ENCODE assay signal across 8 mouse cellular contexts in the genomic region with DNA sequence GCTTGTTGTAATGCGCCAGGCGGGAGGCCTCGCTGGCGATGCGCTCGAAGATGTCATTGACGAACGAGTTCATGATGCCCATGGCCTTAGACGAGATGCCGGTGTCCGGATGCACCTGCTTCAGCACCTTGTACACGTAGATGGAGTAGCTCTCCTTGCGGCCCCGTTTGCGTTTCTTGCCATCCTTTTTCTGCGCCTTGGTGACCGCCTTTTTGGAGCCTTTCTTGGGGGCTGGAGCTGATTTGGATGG. TPM values are rescaled to one million over a fixed set of nuclear protein-coding genes. Genes with fewer than 3 reads are reported as not detected.
DNase-seq lines count a peak whose midpoint lies in the region; ATAC-seq and TF ChIP-seq lines count a peak whose summit lies in the region.
"Not testable (repeated sequence)": the region's sequence is repeated elsewhere in the genome, so short reads cannot be mapped to it uniquely, and the experiment has no call there.

No protein-coding gene starts in this region.

- H3K36me3 ChIP-seq in forebrain, embryonic 11.5 days (ENCODE audit: control insufficient read depth, insufficient read depth, low read length); heart, embryonic 15.5 days; intestine, embryonic 15.5 days; limb, embryonic 14.5 days (ENCODE audit: control insufficient read depth, insufficient read depth, low read length); thymus, adult 2 months (ENCODE audit: control insufficient read depth, insufficient read depth, low read length): not testable (repeated sequence)
- H3K36me3 ChIP-seq in lung, postnatal 0 days (ENCODE audit: insufficient read depth, low read length): peaks cover 11% of the 10 kb centered on the region; the same call in 1 of the 2 replicates
- 0 out of 2 replicates have a peak, but pooled peaks cover 15% of the 10 kb centered on the region for H3K36me3 ChIP-seq in neural tube, embryonic 13.5 days

- WGBS in forebrain, embryonic 11.5 days: 1% methylated on average over 17 of the region's 17 CpGs
- WGBS in heart, embryonic 15.5 days: under 1% methylated on average over 17 of the region's 17 CpGs
- WGBS in intestine, embryonic 15.5 days: 0% methylated on average over 17 of the region's 17 CpGs
- 2% methylated on average over 12 of the region's 17 CpGs for WGBS in limb, embryonic 14.5 days
- WGBS in lung, postnatal 0 days: under 1% methylated on average over 16 of the region's 17 CpGs
- WGBS in neural tube, embryonic 13.5 days: under 1% methylated on average over 17 of the region's 17 CpGs
- WGBS in thymus, adult 2 months: 0% methylated on average over 17 of the region's 17 CpGs

- H3K9ac ChIP-seq in forebrain, embryonic 11.5 days (ENCODE audit: low read length): peak overlapping the region; percentile 90
- H3K9ac ChIP-seq in heart, embryonic 15.5 days: peak overlapping the region; percentile 77
- peak overlapping the region; percentile 65 for H3K9ac ChIP-seq in intestine, embryonic 15.5 days
- peak overlapping the region; percentile 64 for H3K9ac ChIP-seq in limb, embryonic 14.5 days (ENCODE audit: low read depth, low read length, severe bottlenecking)
- peak overlapping the region; percentile 12; the same call in 1 of the 2 replicates for H3K9ac ChIP-seq in lung, postnatal 0 days (replicated peaks; ENCODE audit: low read depth)
- peak overlapping the region; percentile 99 for H3K9ac ChIP-seq in neural tube, embryonic 13.5 days

- peak overlapping the region; percentile 41; the same call in 1 of the 2 replicates for H3K27ac ChIP-seq in bone marrow macrophage, adult 2 months (ENCODE audit: insufficient read depth, low read depth, low read length)
- peak overlapping the region; percentile 97 for H3K27ac ChIP-seq in forebrain, embryonic 11.5 days (ENCODE audit: low read depth, low read length)
- H3K27ac ChIP-seq in heart, embryonic 15.5 days: peak overlapping the region; percentile 100
- H3K27ac ChIP-seq in intestine, embryonic 15.5 days: peak overlapping the region; percentile 91
- H3K27ac ChIP-seq in limb, embryonic 14.5 days (replicated peaks; ENCODE audit: low read depth, low read length): peak overlapping the region; percentile 81
- H3K27ac ChIP-seq in lung, postnatal 0 days (ENCODE audit: low read length): peak overlapping the region; percentile 97; the same call in 1 of the 2 replicates
- peak overlapping the region; percentile 100 for H3K27ac ChIP-seq in neural tube, embryonic 13.5 days (replicated peaks)
- H3K27ac ChIP-seq in thymus, adult 2 months (ENCODE audit: control insufficient read depth, insufficient read depth, low read length): peak overlapping the region; percentile 84

- not testable (repeated sequence) for TF ChIP-seq POLR2A in bone marrow macrophage, adult 2 months (IDR thresholded peaks at IDR 0.05; ENCODE audit: borderline replicate concordance, low read depth, low read length); limb, embryonic 14.5 days (IDR thresholded peaks at IDR 0.05; ENCODE audit: borderline replicate concordance, extremely low read depth, insufficient read depth, insufficient read length); thymus, adult 2 months (IDR thresholded peaks at IDR 0.05; ENCODE audit: control insufficient read depth, extremely low read depth, insufficient read depth, low read length, poor library complexity)

- peaks cover 28% of the 10 kb centered on the region for H3K4me1 ChIP-seq in bone marrow macrophage, adult 2 months (ENCODE audit: control insufficient read depth, insufficient read depth, low read length)
- H3K4me1 ChIP-seq in forebrain, embryonic 11.5 days (replicated peaks; ENCODE audit: control insufficient read depth, insufficient read depth, low read length); lung, postnatal 0 days (ENCODE audit: insufficient read depth, low read depth, low read length): not testable (repeated sequence)
- peaks cover 43% of the 10 kb centered on the region for H3K4me1 ChIP-seq in heart, embryonic 15.5 days (replicated peaks)
- H3K4me1 ChIP-seq in intestine, embryonic 15.5 days (replicated peaks): peaks cover 24% of the 10 kb centered on the region
- H3K4me1 ChIP-seq in limb, embryonic 14.5 days (ENCODE audit: control insufficient read depth, insufficient read depth, low read length): peaks cover 21% of the 10 kb centered on the region; the same call in 1 of the 2 replicates
- H3K4me1 ChIP-seq in neural tube, embryonic 13.5 days (replicated peaks): peaks cover 65% of the 10 kb centered on the region
- peaks cover 22% of the 10 kb centered on the region for H3K4me1 ChIP-seq in thymus, adult 2 months (replicated peaks; ENCODE audit: control insufficient read depth, insufficient read depth, low read length)

- not testable (repeated sequence) for H3K9me3 ChIP-seq in forebrain, embryonic 11.5 days (ENCODE audit: control insufficient read depth, low read length); heart, embryonic 15.5 days (replicated peaks); intestine, embryonic 15.5 days; limb, embryonic 14.5 days (ENCODE audit: control insufficient read depth, low read length); lung, postnatal 0 days (ENCODE audit: low read length); neural tube, embryonic 13.5 days

- peak overlapping the region; percentile 63 for H3K4me3 ChIP-seq in bone marrow macrophage, adult 2 months (ENCODE audit: insufficient read depth, low read length)
- peak overlapping the region; percentile 82 for H3K4me3 ChIP-seq in forebrain, embryonic 11.5 days (ENCODE audit: low read depth, low read length)
- peak overlapping the region; percentile 86 for H3K4me3 ChIP-seq in heart, embryonic 15.5 days
- peak overlapping the region; percentile 82 for H3K4me3 ChIP-seq in intestine, embryonic 15.5 days (replicated peaks)
- peak overlapping the region; percentile 68 for H3K4me3 ChIP-seq in limb, embryonic 14.5 days (replicated peaks; ENCODE audit: low read length)
- H3K4me3 ChIP-seq in lung, postnatal 0 days (ENCODE audit: low read depth, low read length): peak overlapping the region; percentile 62
- H3K4me3 ChIP-seq in neural tube, embryonic 13.5 days: peak overlapping the region; percentile 74
- H3K4me3 ChIP-seq in thymus, adult 2 months (ENCODE audit: control insufficient read depth, insufficient read depth, low read length): peak overlapping the region; percentile 60

- not testable (repeated sequence) for ATAC-seq in forebrain, embryonic 11.5 days (replicated peaks; ENCODE audit: low FRiP score); intestine, embryonic 15.5 days; limb, embryonic 14.5 days (ENCODE audit: low FRiP score, low read depth); lung, postnatal 0 days
- ATAC-seq in heart, embryonic 15.5 days (replicated peaks; ENCODE audit: insufficient number of reproducible peaks, insufficient read depth, low FRiP score, low read depth): 0 out of 2 replicates have a peak, but pooled peaks have one; percentile 10
- ATAC-seq in neural tube, embryonic 13.5 days (ENCODE audit: low read depth): peak; percentile 17; the same call in 1 of the 2 replicates

- not testable (repeated sequence) for H3K27me3 ChIP-seq in forebrain, embryonic 11.5 days (ENCODE audit: control insufficient read depth, insufficient read depth, low read length); intestine, embryonic 15.5 days (replicated peaks); limb, embryonic 14.5 days (ENCODE audit: control insufficient read depth, insufficient read depth, low read length); lung, postnatal 0 days (replicated peaks; ENCODE audit: insufficient read depth, low read length); neural tube, embryonic 13.5 days; thymus, adult 2 months (ENCODE audit: control insufficient read depth, insufficient read depth, low read length)
- peaks cover 16% of the 10 kb centered on the region for H3K27me3 ChIP-seq in heart, embryonic 15.5 days

- DNase-seq in forebrain, embryonic 11.5 days (ENCODE audit: low spot score); limb, embryonic 14.5 days (ENCODE audit: low spot score); lung, postnatal 0 days (ENCODE audit: low spot score); thymus, adult 2 months: not testable (repeated sequence)

- peak overlapping the region; percentile 94 for H3K4me2 ChIP-seq in forebrain, embryonic 11.5 days (ENCODE audit: low read depth, low read length, severe bottlenecking)
- H3K4me2 ChIP-seq in heart, embryonic 15.5 days: peak overlapping the region; percentile 94
- peak overlapping the region; percentile 88 for H3K4me2 ChIP-seq in intestine, embryonic 15.5 days (replicated peaks)
- H3K4me2 ChIP-seq in limb, embryonic 14.5 days (replicated peaks; ENCODE audit: low read depth, low read length, severe bottlenecking): peak overlapping the region; percentile 86
- H3K4me2 ChIP-seq in lung, postnatal 0 days (replicated peaks; ENCODE audit: low read depth, low read length): peak overlapping the region; percentile 70
- peak overlapping the region; percentile 87 for H3K4me2 ChIP-seq in neural tube, embryonic 13.5 days

- TF ChIP-seq CTCF in bone marrow macrophage, adult 2 months (IDR thresholded peaks at IDR 0.05; ENCODE audit: low read depth, low read length); lung, postnatal 0 days (IDR thresholded peaks at IDR 0.05); thymus, adult 2 months (IDR thresholded peaks at IDR 0.05; ENCODE audit: borderline replicate concordance, control insufficient read depth, extremely low read depth, insufficient read depth, low read length, poor library complexity): not testable (repeated sequence)

- TF ChIP-seq EP300 in lung, postnatal 0 days (IDR thresholded peaks at IDR 0.05): not testable (repeated sequence)

RNA-seq across cellular contexts. Expression of gene Hist3h2a, which starts 0.4 kb away (rescaled TPM):
- polyA plus RNA-seq in bone marrow macrophage, adult 2 months (2012; ENCODE audit: insufficient read depth, insufficient read length, missing spikeins): 32.0 and 37.9 TPM in 2 replicates
- polyA plus RNA-seq in forebrain, embryonic 11.5 days (2014; fragmentation: Nextera tagmentation; extraction: Ambion mirVana): 52.9 and 54.1 TPM in 2 replicates
- polyA plus RNA-seq in heart, embryonic 15.5 days (2015; fragmentation: Nextera tagmentation; extraction: Ambion mirVana): 30.4 and 34.7 TPM in 2 replicates
- polyA plus RNA-seq in intestine, embryonic 15.5 days (2015; fragmentation: Nextera tagmentation; extraction: Ambion mirVana): 27.2 and 28.3 TPM in 2 replicates
- polyA plus RNA-seq in limb, embryonic 14.5 days (2012; rRNA removed): 28.2 and 33.2 TPM in 2 replicates
- 25.4 and 26.0 TPM in 2 replicates for polyA plus RNA-seq in limb, embryonic 14.5 days (2014; fragmentation: Nextera tagmentation; extraction: Ambion mirVana)
- 21.6 and 28.6 TPM in 2 replicates for polyA plus RNA-seq in lung, postnatal 0 days (2015; fragmentation: Nextera tagmentation; extraction: Ambion mirVana)
- polyA plus RNA-seq in neural tube, embryonic 13.5 days (2015; fragmentation: Nextera tagmentation; extraction: Ambion mirVana): 124 and 126 TPM in 2 replicates
- 45.9 and 51.0 TPM in 2 replicates for polyA plus RNA-seq in thymus, adult 2 months (2012; rRNA removed)

RNA-seq across cellular contexts. Expression of gene Trim17, which starts 0.4 kb away (rescaled TPM):
- 0.28 TPM in 1 of 2 replicates, not detected in the other for polyA plus RNA-seq in bone marrow macrophage, adult 2 months (2012; ENCODE audit: insufficient read depth, insufficient read length, missing spikeins)
- polyA plus RNA-seq in forebrain, embryonic 11.5 days (2014; fragmentation: Nextera tagmentation; extraction: Ambion mirVana): 0.21 and 0.75 TPM in 2 replicates
- 0.27 and 0.57 TPM in 2 replicates for polyA plus RNA-seq in heart, embryonic 15.5 days (2015; fragmentation: Nextera tagmentation; extraction: Ambion mirVana)
- polyA plus RNA-seq in intestine, embryonic 15.5 days (2015; fragmentation: Nextera tagmentation; extraction: Ambion mirVana): 0.16 and 0.35 TPM in 2 replicates
- 0.87 and 1.3 TPM in 2 replicates for polyA plus RNA-seq in limb, embryonic 14.5 days (2012; rRNA removed)
- 1.2 and 1.3 TPM in 2 replicates for polyA plus RNA-seq in limb, embryonic 14.5 days (2014; fragmentation: Nextera tagmentation; extraction: Ambion mirVana)
- polyA plus RNA-seq in lung, postnatal 0 days (2015; fragmentation: Nextera tagmentation; extraction: Ambion mirVana): 0.62 and 0.83 TPM in 2 replicates
- polyA plus RNA-seq in neural tube, embryonic 13.5 days (2015; fragmentation: Nextera tagmentation; extraction: Ambion mirVana): 0.90 and 1.3 TPM in 2 replicates
- polyA plus RNA-seq in thymus, adult 2 months (2012; rRNA removed): 0.31 and 0.47 TPM in 2 replicates

RNA-seq across cellular contexts. Expression of gene Hist3h2ba, which starts 5.4 kb away (rescaled TPM):
- polyA plus RNA-seq in bone marrow macrophage, adult 2 months (2012; ENCODE audit: insufficient read depth, insufficient read length, missing spikeins): 1.4 TPM in 1 of 2 replicates, not detected in the other
- 84.9 and 93.6 TPM in 2 replicates for polyA plus RNA-seq in forebrain, embryonic 11.5 days (2014; fragmentation: Nextera tagmentation; extraction: Ambion mirVana)
- 18.0 and 18.3 TPM in 2 replicates for polyA plus RNA-seq in heart, embryonic 15.5 days (2015; fragmentation: Nextera tagmentation; extraction: Ambion mirVana)
- polyA plus RNA-seq in intestine, embryonic 15.5 days (2015; fragmentation: Nextera tagmentation; extraction: Ambion mirVana): 39.9 and 40.0 TPM in 2 replicates
- 81.5 and 90.3 TPM in 2 replicates for polyA plus RNA-seq in limb, embryonic 14.5 days (2012; rRNA removed)
- 14.6 and 19.3 TPM in 2 replicates for polyA plus RNA-seq in limb, embryonic 14.5 days (2014; fragmentation: Nextera tagmentation; extraction: Ambion mirVana)
- 2.6 TPM in 2 replicates for polyA plus RNA-seq in lung, postnatal 0 days (2015; fragmentation: Nextera tagmentation; extraction: Ambion mirVana)
- 278 and 296 TPM in 2 replicates for polyA plus RNA-seq in neural tube, embryonic 13.5 days (2015; fragmentation: Nextera tagmentation; extraction: Ambion mirVana)
- 47.2 and 96.5 TPM in 2 replicates for polyA plus RNA-seq in thymus, adult 2 months (2012; rRNA removed)

RNA-seq across cellular contexts. Expression of gene Rnf187, which starts 15.4 kb away (rescaled TPM):
- polyA plus RNA-seq in bone marrow macrophage, adult 2 months (2012; ENCODE audit: insufficient read depth, insufficient read length, missing spikeins): 99.5 and 112 TPM in 2 replicates
- polyA plus RNA-seq in forebrain, embryonic 11.5 days (2014; fragmentation: Nextera tagmentation; extraction: Ambion mirVana): 386 and 426 TPM in 2 replicates
- polyA plus RNA-seq in heart, embryonic 15.5 days (2015; fragmentation: Nextera tagmentation; extraction: Ambion mirVana): 170 and 210 TPM in 2 replicates
- polyA plus RNA-seq in intestine, embryonic 15.5 days (2015; fragmentation: Nextera tagmentation; extraction: Ambion mirVana): 201 and 207 TPM in 2 replicates
- polyA plus RNA-seq in limb, embryonic 14.5 days (2012; rRNA removed): 248 and 327 TPM in 2 replicates
- polyA plus RNA-seq in limb, embryonic 14.5 days (2014; fragmentation: Nextera tagmentation; extraction: Ambion mirVana): 284 and 312 TPM in 2 replicates
- polyA plus RNA-seq in lung, postnatal 0 days (2015; fragmentation: Nextera tagmentation; extraction: Ambion mirVana): 168 and 169 TPM in 2 replicates
- polyA plus RNA-seq in neural tube, embryonic 13.5 days (2015; fragmentation: Nextera tagmentation; extraction: Ambion mirVana): 576 and 601 TPM in 2 replicates
- polyA plus RNA-seq in thymus, adult 2 months (2012; rRNA removed): 335 and 488 TPM in 2 replicates

RNA-seq across cellular contexts. Expression of gene Trim11, which starts 23.8 kb away (rescaled TPM):
- 21.2 and 22.6 TPM in 2 replicates for polyA plus RNA-seq in bone marrow macrophage, adult 2 months (2012; ENCODE audit: insufficient read depth, insufficient read length, missing spikeins)
- 17.3 and 20.5 TPM in 2 replicates for polyA plus RNA-seq in forebrain, embryonic 11.5 days (2014; fragmentation: Nextera tagmentation; extraction: Ambion mirVana)
- polyA plus RNA-seq in heart, embryonic 15.5 days (2015; fragmentation: Nextera tagmentation; extraction: Ambion mirVana): 26.9 and 34.6 TPM in 2 replicates
- polyA plus RNA-seq in intestine, embryonic 15.5 days (2015; fragmentation: Nextera tagmentation; extraction: Ambion mirVana): 16.0 and 17.0 TPM in 2 replicates
- polyA plus RNA-seq in limb, embryonic 14.5 days (2012; rRNA removed): 29.7 and 34.2 TPM in 2 replicates
- 21.4 and 21.5 TPM in 2 replicates for polyA plus RNA-seq in limb, embryonic 14.5 days (2014; fragmentation: Nextera tagmentation; extraction: Ambion mirVana)
- polyA plus RNA-seq in lung, postnatal 0 days (2015; fragmentation: Nextera tagmentation; extraction: Ambion mirVana): 19.1 and 20.2 TPM in 2 replicates
- polyA plus RNA-seq in neural tube, embryonic 13.5 days (2015; fragmentation: Nextera tagmentation; extraction: Ambion mirVana): 19.7 and 20.2 TPM in 2 replicates
- 114 and 119 TPM in 2 replicates for polyA plus RNA-seq in thymus, adult 2 months (2012; rRNA removed)

Comparison
In these comparisons a context has a peak if more than half of its experiments do, and no peak if none do; other contexts are left out.
1. H3K27ac ChIP-seq: peak in every context shown above with its lines; median percentile 100 in heart, embryonic 15.5 days; 100 in neural tube, embryonic 13.5 days; 97 in forebrain, embryonic 11.5 days; 97 in lung, postnatal 0 days; 91 in intestine, embryonic 15.5 days; 84 in thymus, adult 2 months; 81 in limb, embryonic 14.5 days; 41 in bone marrow macrophage, adult 2 months.
2. H3K9ac ChIP-seq: peak in every context shown above with its lines; median percentile 99 in neural tube, embryonic 13.5 days; 90 in forebrain, embryonic 11.5 days; 77 in heart, embryonic 15.5 days; 65 in intestine, embryonic 15.5 days; 64 in limb, embryonic 14.5 days; 12 in lung, postnatal 0 days.